Mouse (Mus musculus): Measurements from ENCODE around the gene Arel1.

DNA sequence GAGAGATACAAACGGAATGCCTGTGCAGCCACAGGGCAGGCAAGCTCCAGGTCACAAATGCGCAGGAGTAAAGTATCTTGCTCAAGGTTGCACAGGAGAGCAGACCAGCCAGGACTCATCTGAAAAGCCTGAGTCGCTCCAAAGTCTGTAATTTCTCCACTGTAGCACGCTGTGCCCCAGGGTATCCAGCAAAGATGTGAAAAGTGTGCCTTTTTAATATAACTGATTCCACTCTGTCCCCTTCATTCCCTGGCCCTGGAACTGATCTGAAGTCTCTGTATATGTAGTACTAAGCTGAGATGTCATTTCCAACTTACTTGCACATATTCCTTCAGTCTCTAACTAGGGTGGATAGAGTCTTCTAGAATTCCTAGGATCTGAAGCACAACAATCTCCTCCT lies 87.9 kb downstream of the Arel1 start:
- no peak for TF ChIP-seq CTCF (IDR thresholded peaks at IDR 0.05; ENCODE audit: low read depth)
- TF ChIP-seq EP300 (IDR thresholded peaks at IDR 0.05; ENCODE audit: low read depth), result no peak
